31 mouse cellular contexts compared by ENCODE assay signal in the genomic region with DNA sequence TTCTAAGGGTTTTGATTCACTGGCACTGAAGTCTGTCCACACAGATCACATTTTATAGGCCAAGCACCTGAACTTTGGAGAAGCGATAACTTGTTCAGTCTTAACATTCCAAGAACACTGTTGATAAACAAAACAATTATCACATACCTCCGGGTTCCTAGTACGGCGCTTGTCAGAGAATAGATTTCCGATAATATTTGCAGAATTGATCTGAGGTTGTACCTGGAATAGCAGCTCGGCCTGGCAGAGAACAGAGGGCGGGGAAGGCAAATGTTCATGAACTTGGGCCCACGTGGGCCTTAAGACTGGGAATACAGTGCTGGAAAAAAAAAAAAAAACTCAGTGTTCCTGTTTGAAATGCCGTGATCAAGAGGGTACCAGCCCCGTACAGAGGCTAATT. TPM values are rescaled to one million over a fixed set of nuclear protein-coding genes. Genes with fewer than 3 reads are reported as not detected.
"Had no signal": no experiment of that assay in that cellular context is flagged by ENCODE, and none has a peak within 500 bp of the region (broad histone marks: within the 10 kb centered on the region; RNA-seq: fewer than 3 reads in every experiment).

No protein-coding gene starts in this region.

- H3K27ac ChIP-seq: embryonic facial prominence, embryonic 10.5 days; embryonic facial prominence, embryonic 12.5 days; embryonic facial prominence, embryonic 13.5 days; embryonic facial prominence, embryonic 15.5 days; forebrain, embryonic 10.5 days; forebrain, embryonic 12.5 days; forebrain, embryonic 13.5 days; forebrain, embryonic 15.5 days; gastrocnemius, adult 2 months; heart, adult 2 months had no signal

- H3K4me2 ChIP-seq: embryonic facial prominence, embryonic 12.5 days; embryonic facial prominence, embryonic 13.5 days; embryonic facial prominence, embryonic 15.5 days; forebrain, embryonic 12.5 days; forebrain, embryonic 13.5 days; forebrain, embryonic 15.5 days had no signal

- ATAC-seq: forebrain, embryonic 13.5 days; forebrain, embryonic 14.5 days; forebrain, embryonic 15.5 days; forebrain, embryonic 16.5 days; forebrain, postnatal 0 days had no signal

- H3K9ac ChIP-seq: embryonic facial prominence, embryonic 12.5 days; embryonic facial prominence, embryonic 13.5 days; embryonic facial prominence, embryonic 15.5 days; forebrain, embryonic 12.5 days; forebrain, embryonic 13.5 days; forebrain, embryonic 15.5 days; forebrain, postnatal 0 days had no signal

- H3K4me1 ChIP-seq: embryonic facial prominence, embryonic 10.5 days; embryonic facial prominence, embryonic 12.5 days; embryonic facial prominence, embryonic 13.5 days; embryonic facial prominence, embryonic 15.5 days; forebrain, embryonic 10.5 days; forebrain, embryonic 12.5 days; forebrain, embryonic 13.5 days; forebrain, embryonic 15.5 days had no signal

- H3K9me3 ChIP-seq: embryonic facial prominence, embryonic 10.5 days; embryonic facial prominence, embryonic 12.5 days; embryonic facial prominence, embryonic 13.5 days; embryonic facial prominence, embryonic 15.5 days; forebrain, embryonic 10.5 days; forebrain, embryonic 12.5 days; forebrain, embryonic 13.5 days; forebrain, embryonic 15.5 days had no signal

- H3K4me3 ChIP-seq: embryonic facial prominence, embryonic 10.5 days; embryonic facial prominence, embryonic 12.5 days; embryonic facial prominence, embryonic 13.5 days; embryonic facial prominence, embryonic 15.5 days; erythroblast, embryonic 14.5 days; forebrain, embryonic 10.5 days; forebrain, embryonic 12.5 days; forebrain, embryonic 13.5 days; forebrain, embryonic 15.5 days; gastrocnemius, adult 2 months; heart, adult 2 months had no signal

- H3K27me3 ChIP-seq: embryonic facial prominence, embryonic 12.5 days; embryonic facial prominence, embryonic 13.5 days; embryonic facial prominence, embryonic 15.5 days; forebrain, embryonic 12.5 days; forebrain, embryonic 13.5 days; forebrain, embryonic 15.5 days had no signal

- DNase-seq: cerebellum, adult 2 months; cerebellum, adult 8-10 months; cerebellum, adult 9-10 months; cerebellum, adult 9-11 months; cerebellum, postnatal 10 days; cerebellum, postnatal 14 days; cerebellum, postnatal 25 days; cerebellum, postnatal 36 days; embryo, embryonic 11 days; forebrain, postnatal 0 days; gastrocnemius, adult 2 months; gastrocnemius, postnatal 10 days; gastrocnemius, postnatal 14 days; gastrocnemius, postnatal 25 days; gastrocnemius, postnatal 36 days; heart, adult 11 months; heart, adult 18-20 months; heart, adult 2 months had no signal

- H3K36me3 ChIP-seq: embryonic facial prominence, embryonic 10.5 days; embryonic facial prominence, embryonic 12.5 days; embryonic facial prominence, embryonic 13.5 days; embryonic facial prominence, embryonic 15.5 days; forebrain, embryonic 10.5 days; forebrain, embryonic 12.5 days; forebrain, embryonic 15.5 days had no signal

RNA-seq across cellular contexts. Expression of a gene that starts 13.3 kb away (rescaled TPM):
- total RNA-seq: common myeloid progenitor, adult 5-6 weeks; granulocyte monocyte progenitor cell, adult 5-6 weeks had no signal
